Mouse (Mus musculus) liver, embryonic 14.5 days (tissue): ENCODE results near the gene Rhobtb1.
A peak's percentile ranks its signal among the peaks of the same experiment; 100 is the strongest.

Source experiments
- CTCF ChIP-seq: IDR thresholded peaks from 2 replicates; pipeline ENCODE4 v1.5.1; 2016; ENCODE audit warnings: antibody characterized with exemption, low read depth, control low read depth
- EP300 ChIP-seq: IDR thresholded peaks from 2 replicates; pipeline ENCODE4 v1.6.1; 2016; ENCODE audit warnings: antibody characterized with exemption, low read depth

DNA sequence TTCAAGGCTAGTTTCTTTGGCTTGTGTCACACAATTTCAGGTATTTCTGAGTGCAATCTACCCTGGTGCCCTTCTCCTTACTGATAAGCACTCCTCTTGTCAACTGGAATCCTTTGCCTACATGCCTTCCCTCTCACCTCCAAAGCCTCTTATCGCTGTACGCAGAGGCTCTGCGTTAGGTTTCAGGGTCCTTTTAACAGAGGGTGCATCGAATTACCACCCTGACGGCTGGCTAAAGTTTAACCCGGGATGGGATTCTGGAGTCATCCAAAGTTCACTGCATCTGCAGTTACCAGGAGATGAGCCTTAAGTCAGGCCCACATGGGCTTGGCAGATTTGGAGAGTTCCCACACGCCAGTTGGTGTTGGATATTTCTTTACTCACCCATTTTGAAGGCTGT is 154.4 kb downstream of the Rhobtb1 start:
- no peak for TF ChIP-seq CTCF
- peak; percentile 26; the same call in 1 of the 2 replicates for TF ChIP-seq EP300
